Mouse (Mus musculus) ES-CJ7 (cell line): Measurements from ENCODE around the gene Atg5.

Source experiments
- DNase-seq: peaks from one replicate; pipeline ENCODE4 v3.0.0; 2011; ENCODE audit warnings: low read depth, low spot score

The Atg5 gene

GRCm38 (mm10) chr10:44388706-44389233, 120.6 kb downstream of the Atg5 start:
- DNase-seq = no peak

GRCm38 (mm10) chr10:44390286-44390685, 122.1 kb downstream of the Atg5 start:
- DNase-seq = peak; percentile 85

- peak; percentile 98 for DNase-seq
Measured at GRCm38 (mm10) chr10:44391509-44392290, 123.5 kb downstream of the Atg5 start.

DNA sequence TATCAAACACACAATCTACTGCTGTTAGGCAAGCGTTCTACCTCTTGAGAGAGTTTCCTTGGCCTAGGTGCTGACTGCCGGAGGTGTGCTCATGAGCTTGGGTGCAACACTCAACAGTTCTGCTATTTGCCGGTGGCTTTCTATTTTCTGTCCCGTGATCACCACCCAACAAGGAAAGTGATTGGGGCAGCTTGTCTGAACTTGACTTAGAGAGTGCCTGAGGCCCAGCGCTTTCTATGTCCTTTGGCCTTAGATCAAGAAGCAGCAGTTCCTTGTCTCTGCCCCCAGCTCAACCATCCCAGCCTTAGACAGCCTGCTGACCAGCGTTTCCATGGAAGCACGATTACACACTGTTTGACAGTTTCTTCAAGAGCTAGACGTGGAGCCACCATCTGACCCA, 124.7 kb downstream of the Atg5 start:
- DNase-seq = peak; percentile 36

GRCm38 (mm10) chr10:44400119-44400518, 132.0 kb downstream of the Atg5 start:
- DNase-seq = no peak

- no peak for DNase-seq
Measured at GRCm38 (mm10) chr10:44400602-44401001, 132.4 kb downstream of the Atg5 start.

GRCm38 (mm10) chr10:44401600-44401999, 133.4 kb downstream of the Atg5 start:
- DNase-seq = no peak

GRCm38 (mm10) chr10:44403415-44403814, 135.3 kb downstream of the Atg5 start:
- DNase-seq = no peak

- DNase-seq = peak; percentile 82
Measured at GRCm38 (mm10) chr10:44409054-44409453, 140.9 kb downstream of the Atg5 start.

GRCm38 (mm10) chr10:44409958-44410357, 141.8 kb downstream of the Atg5 start:
- no peak for DNase-seq
